Mouse (Mus musculus): ENCODE measurements around the gene Olfr693. TPM values are rescaled to one million over a fixed set of nuclear protein-coding genes. Genes with fewer than 3 reads are reported as not detected.

Gene Olfr693
- polyA plus RNA-seq (2012; rRNA removed), result not detected in 2 replicates

GRCm38 (mm10) chr7:106680484-106680883, at the start of gene Olfr693:
Gene Olfr693 (minus strand): TSS chr7:106680584.

GRCm38 (mm10) chr7:106716296-106716695, 35.9 kb upstream of the Olfr693 start, which contains the start of gene Olfr695:
Gene Olfr695 (minus strand): TSS chr7:106716396.

DNA sequence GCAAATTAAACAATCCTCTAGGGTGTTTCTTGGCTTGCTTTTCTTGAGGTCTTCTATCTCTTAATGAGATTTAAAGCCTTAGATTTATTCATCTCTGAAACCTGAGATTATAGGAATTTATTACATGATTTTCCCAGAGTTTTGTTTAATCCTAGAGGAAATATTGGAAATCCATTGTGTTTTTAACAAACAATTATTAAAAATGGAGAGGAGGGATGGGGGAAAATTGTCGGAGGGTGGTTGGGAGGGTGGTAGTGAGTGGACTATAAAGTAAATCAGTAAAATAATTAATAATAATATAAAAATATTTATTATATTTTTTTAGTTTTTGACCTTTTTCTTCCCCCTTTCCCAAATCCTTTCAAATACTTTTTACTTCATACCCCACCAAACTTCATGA, 11.3 kb upstream of the Olfr693 start, which contains the start of gene Olfr694:
Gene Olfr694 (minus strand): TSS at position 101 of the 400 bp plus-strand sequence.

Other genes starting within 250 kb of the Olfr693 start
- not detected in 2 replicates for gene Olfr694, start 11.2 kb upstream of the Olfr693 start, polyA plus RNA-seq (2012; rRNA removed)
- not detected in 2 replicates for gene Olfr695, start 35.8 kb upstream of the Olfr693 start, polyA plus RNA-seq (2012; rRNA removed)
- not detected in 2 replicates for gene Olfr697, start 61.9 kb upstream of the Olfr693 start, polyA plus RNA-seq (2012; rRNA removed)
- gene Olfr698, start 74.8 kb upstream of the Olfr693 start, polyA plus RNA-seq (2012; rRNA removed), result not detected in 2 replicates
- not detected in 2 replicates for gene Olfr699, start 112.6 kb upstream of the Olfr693 start, polyA plus RNA-seq (2012; rRNA removed)
- not detected in 2 replicates for gene Olfr700, start 128.2 kb upstream of the Olfr693 start, polyA plus RNA-seq (2012; rRNA removed)
- gene Olfr701, start 133.5 kb upstream of the Olfr693 start, polyA plus RNA-seq (2012; rRNA removed), result not detected in 2 replicates
- not detected in 2 replicates for gene Olfr702, start 153.3 kb upstream of the Olfr693 start, polyA plus RNA-seq (2012; rRNA removed)
- gene Olfr703, start 162.8 kb upstream of the Olfr693 start, polyA plus RNA-seq (2012; rRNA removed), result not detected in 2 replicates
- gene Olfr704, start 182.6 kb upstream of the Olfr693 start, polyA plus RNA-seq (2012; rRNA removed), result not detected in 2 replicates
- not detected in 2 replicates for gene Olfr705, start 196.3 kb upstream of the Olfr693 start, polyA plus RNA-seq (2012; rRNA removed)
- not detected in 2 replicates for gene Olfr706, start 207.6 kb upstream of the Olfr693 start, polyA plus RNA-seq (2012; rRNA removed)
- gene Olfr707, start 220.7 kb upstream of the Olfr693 start, polyA plus RNA-seq (2012; rRNA removed), result not detected in 2 replicates
- not detected in 2 replicates for gene Olfr1532-ps1, start 227.4 kb upstream of the Olfr693 start, polyA plus RNA-seq (2012; rRNA removed)